Mouse (Mus musculus): ENCODE results near the gene Gjc1. TPM values are rescaled to one million over a fixed set of nuclear protein-coding genes. Genes with fewer than 3 reads are reported as not detected.

Gjc1 gene
- polyA plus RNA-seq, 1 experiment from 2014 or later = 25.8 TPM

DNA sequence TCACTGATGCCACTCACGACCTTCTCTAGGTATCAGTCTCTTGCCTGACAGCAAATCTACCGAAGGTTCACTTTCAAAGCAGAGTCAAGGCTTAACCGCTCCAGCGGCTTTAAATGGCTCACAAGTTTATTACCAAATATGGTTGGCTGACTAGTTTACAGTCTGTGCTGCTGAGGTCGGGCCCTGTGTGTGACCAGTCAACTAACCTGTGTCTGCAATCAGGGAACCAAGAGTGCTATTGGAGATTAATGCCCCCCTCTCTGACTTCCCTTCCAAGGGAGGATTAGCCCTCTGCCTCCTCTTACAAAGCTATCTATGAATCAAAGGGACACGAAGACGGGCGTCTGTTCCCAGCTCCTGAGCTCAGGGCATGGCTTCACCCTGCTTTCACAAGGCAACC, 25.3 kb downstream of the Gjc1 start:
- H3K27me3 ChIP-seq (ENCODE audit: control insufficient read depth, insufficient read depth, low read depth, low read length) = no peaks in the 10 kb centered on the region
- 48% methylated on average over 8 of the region's 8 CpGs for WGBS
- no peaks in the 10 kb centered on the region for H3K9me3 ChIP-seq (replicated peaks; ENCODE audit: control insufficient read depth, low read length, poor library complexity, severe bottlenecking)
- ATAC-seq = no peak
- H3K4me3 ChIP-seq (ENCODE audit: low read depth, low read length) = no peak overlapping the region
- H3K9ac ChIP-seq (ENCODE audit: low read depth, low read length) = no peak overlapping the region
- no peak overlapping the region for H3K4me2 ChIP-seq (ENCODE audit: low read length)
- no peak overlapping the region for H3K27ac ChIP-seq (ENCODE audit: low read length)
- H3K4me1 ChIP-seq (ENCODE audit: control insufficient read depth, insufficient read depth, low read length) = no peaks in the 10 kb centered on the region
- no peaks in the 10 kb centered on the region; the same call in 1 of the 2 replicates for H3K36me3 ChIP-seq (ENCODE audit: control insufficient read depth, insufficient read depth, low read length)

DNA sequence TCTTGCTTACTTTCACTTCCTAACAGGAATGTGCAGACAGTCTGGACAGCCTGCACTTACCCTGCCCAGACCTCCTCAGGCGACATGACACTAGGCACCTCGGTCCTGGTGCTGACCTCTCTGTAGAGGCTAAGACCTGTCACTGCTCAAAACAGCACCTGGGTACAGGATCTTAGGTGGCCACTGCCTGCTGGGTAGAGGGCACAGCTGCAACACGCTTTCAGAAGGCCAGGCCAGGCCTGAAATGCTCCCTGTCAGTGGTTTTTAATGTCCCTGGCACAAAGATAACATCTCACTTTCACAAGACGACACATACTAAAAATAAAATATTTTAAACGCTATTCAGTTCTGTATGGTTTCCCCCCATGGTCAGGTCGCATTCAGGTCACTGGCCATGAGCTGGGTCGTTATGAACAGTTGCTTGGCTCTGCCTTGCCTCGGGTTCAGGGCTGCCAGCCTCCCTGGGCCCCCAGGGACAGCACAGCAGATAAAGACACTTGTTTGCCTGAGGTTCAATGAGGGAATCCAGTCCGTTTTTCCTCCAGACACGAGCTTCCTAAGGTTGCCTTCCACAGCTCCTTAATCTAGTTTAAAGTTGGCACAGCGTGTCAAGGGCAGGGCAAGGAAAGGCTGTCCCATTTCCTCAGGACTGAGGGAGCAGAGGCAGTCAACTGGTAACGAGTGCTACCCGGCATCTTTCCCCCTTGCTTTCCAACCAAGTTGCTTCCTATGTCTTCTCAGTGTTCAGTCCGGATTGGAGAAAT, 27.6 kb downstream of the Gjc1 start:
- H3K4me1 ChIP-seq (ENCODE audit: control insufficient read depth, insufficient read depth, low read length) = no peaks in the 10 kb centered on the region
- H3K9ac ChIP-seq (ENCODE audit: low read depth, low read length) = no peak overlapping the region
- H3K9me3 ChIP-seq (replicated peaks; ENCODE audit: control insufficient read depth, low read length, poor library complexity, severe bottlenecking) = no peaks in the 10 kb centered on the region
- no peak for ATAC-seq
- H3K27me3 ChIP-seq (ENCODE audit: control insufficient read depth, insufficient read depth, low read depth, low read length) = no peaks in the 10 kb centered on the region
- no peak overlapping the region for H3K4me3 ChIP-seq (ENCODE audit: low read depth, low read length)
- H3K36me3 ChIP-seq (ENCODE audit: control insufficient read depth, insufficient read depth, low read length) = no peaks in the 10 kb centered on the region
- no peak overlapping the region for H3K4me2 ChIP-seq (ENCODE audit: low read length)
- WGBS = 64% methylated on average over 14 of the region's 14 CpGs
- no peak overlapping the region for H3K27ac ChIP-seq (ENCODE audit: low read length)

- H3K4me1 ChIP-seq (ENCODE audit: control insufficient read depth, insufficient read depth, low read length) = no peaks in the 10 kb centered on the region
- WGBS = 64% methylated on average over 5 of the region's 5 CpGs
- H3K9ac ChIP-seq (ENCODE audit: low read depth, low read length) = no peak overlapping the region
- no peak overlapping the region for H3K4me2 ChIP-seq (ENCODE audit: low read length)
- no peak overlapping the region for H3K4me3 ChIP-seq (ENCODE audit: low read depth, low read length)
- H3K27ac ChIP-seq (ENCODE audit: low read length) = no peak overlapping the region
- H3K9me3 ChIP-seq (replicated peaks; ENCODE audit: control insufficient read depth, low read length, poor library complexity, severe bottlenecking) = no peaks in the 10 kb centered on the region
- no peak for ATAC-seq
- H3K27me3 ChIP-seq (ENCODE audit: control insufficient read depth, insufficient read depth, low read depth, low read length) = no peaks in the 10 kb centered on the region
- H3K36me3 ChIP-seq (ENCODE audit: control insufficient read depth, insufficient read depth, low read length) = no peaks in the 10 kb centered on the region
Measured at GRCm38 (mm10) chr11:102787688-102788177, 31.8 kb downstream of the Gjc1 start.

GRCm38 (mm10) chr11:102783443-102783842, 36.1 kb downstream of the Gjc1 start:
- WGBS = 73% methylated on average over 7 of the region's 7 CpGs
- Histone ChIP-seq H3K4me1 (ENCODE audit: control insufficient read depth, insufficient read depth, low read length) (peaks cover 2% of the 10 kb centered on the region; the same call in 1 of the 2 replicates), H3K4me2 (ENCODE audit: low read length) (no peak overlapping the region), H3K9ac (ENCODE audit: low read depth, low read length) (no peak overlapping the region), H3K27me3 (ENCODE audit: control insufficient read depth, insufficient read depth, low read depth, low read length) (no peaks in the 10 kb centered on the region), H3K4me3 (ENCODE audit: low read depth, low read length) (no peak overlapping the region), H3K9me3 (replicated peaks; ENCODE audit: control insufficient read depth, low read length, poor library complexity, severe bottlenecking) (no peaks in the 10 kb centered on the region), H3K36me3 (ENCODE audit: control insufficient read depth, insufficient read depth, low read length) (no peaks in the 10 kb centered on the region), H3K27ac (ENCODE audit: low read length) (no peak overlapping the region)
- no peak for ATAC-seq

DNA sequence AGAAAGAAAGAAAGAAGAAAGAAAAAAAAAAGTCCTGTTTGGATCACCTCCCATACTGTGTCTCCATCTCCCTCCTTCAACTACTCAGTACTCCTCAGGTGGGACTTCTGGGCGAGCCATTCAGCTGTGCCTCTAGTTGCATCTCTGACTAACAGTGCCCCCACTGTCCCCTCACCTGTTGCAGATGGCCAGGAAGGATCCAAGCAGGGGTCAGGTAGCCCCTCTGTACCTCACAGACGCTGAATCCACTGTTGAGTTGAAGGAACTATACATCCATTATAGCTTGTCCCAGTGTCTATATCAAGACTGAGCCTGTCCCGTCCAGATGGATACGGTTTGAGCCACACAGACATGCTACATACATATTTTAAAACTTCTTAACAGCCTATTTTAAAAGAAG, 38.0 kb downstream of the Gjc1 start:
- peaks cover 8% of the 10 kb centered on the region for H3K4me1 ChIP-seq (ENCODE audit: control insufficient read depth, insufficient read depth, low read length)
- no peak overlapping the region for H3K4me2 ChIP-seq (ENCODE audit: low read length)
- WGBS = 90% methylated on average over 4 of the region's 4 CpGs
- H3K27me3 ChIP-seq (ENCODE audit: control insufficient read depth, insufficient read depth, low read depth, low read length) = no peaks in the 10 kb centered on the region
- no peak overlapping the region for H3K4me3 ChIP-seq (ENCODE audit: low read depth, low read length)
- H3K9ac ChIP-seq (ENCODE audit: low read depth, low read length) = no peak overlapping the region
- no peak for ATAC-seq
- H3K36me3 ChIP-seq (ENCODE audit: control insufficient read depth, insufficient read depth, low read length) = peaks cover 6% of the 10 kb centered on the region; the same call in 1 of the 2 replicates
- no peak overlapping the region for H3K27ac ChIP-seq (ENCODE audit: low read length)
- H3K9me3 ChIP-seq (replicated peaks; ENCODE audit: control insufficient read depth, low read length, poor library complexity, severe bottlenecking) = no peaks in the 10 kb centered on the region

- 66% methylated on average over 10 of the region's 10 CpGs for WGBS
- peaks cover 8% of the 10 kb centered on the region for H3K4me1 ChIP-seq (ENCODE audit: control insufficient read depth, insufficient read depth, low read length)
- H3K9ac ChIP-seq (ENCODE audit: low read depth, low read length) = no peak overlapping the region
- H3K36me3 ChIP-seq (ENCODE audit: control insufficient read depth, insufficient read depth, low read length) = peaks cover 9% of the 10 kb centered on the region
- H3K27me3 ChIP-seq (ENCODE audit: control insufficient read depth, insufficient read depth, low read depth, low read length) = no peaks in the 10 kb centered on the region
- H3K4me3 ChIP-seq (ENCODE audit: low read depth, low read length) = no peak overlapping the region
- no peak for ATAC-seq
- no peak overlapping the region for H3K4me2 ChIP-seq (ENCODE audit: low read length)
- H3K9me3 ChIP-seq (replicated peaks; ENCODE audit: control insufficient read depth, low read length, poor library complexity, severe bottlenecking) = no peaks in the 10 kb centered on the region
- H3K27ac ChIP-seq (ENCODE audit: low read length) = no peak overlapping the region
Measured at GRCm38 (mm10) chr11:102780986-102781351, 38.5 kb downstream of the Gjc1 start.

- peaks cover 13% of the 10 kb centered on the region for H3K4me1 ChIP-seq (ENCODE audit: control insufficient read depth, insufficient read depth, low read length)
- H3K4me3 ChIP-seq (ENCODE audit: low read depth, low read length) = no peak overlapping the region
- no peaks in the 10 kb centered on the region for H3K27me3 ChIP-seq (ENCODE audit: control insufficient read depth, insufficient read depth, low read depth, low read length)
- H3K27ac ChIP-seq (ENCODE audit: low read length) = no peak overlapping the region
- peaks cover 12% of the 10 kb centered on the region for H3K36me3 ChIP-seq (ENCODE audit: control insufficient read depth, insufficient read depth, low read length)
- WGBS = 53% methylated on average over 11 of the region's 11 CpGs
- no peak for ATAC-seq
- no peak overlapping the region for H3K4me2 ChIP-seq (ENCODE audit: low read length)
- H3K9me3 ChIP-seq (replicated peaks; ENCODE audit: control insufficient read depth, low read length, poor library complexity, severe bottlenecking) = no peaks in the 10 kb centered on the region
- H3K9ac ChIP-seq (ENCODE audit: low read depth, low read length) = no peak overlapping the region
Measured at GRCm38 (mm10) chr11:102780271-102780985, 39.1 kb downstream of the Gjc1 start.

GRCm38 (mm10) chr11:102779824-102780223, 39.7 kb downstream of the Gjc1 start:
- Histone ChIP-seq H3K9ac (ENCODE audit: low read depth, low read length) (no peak overlapping the region), H3K4me1 (ENCODE audit: control insufficient read depth, insufficient read depth, low read length) (peaks cover 18% of the 10 kb centered on the region), H3K4me3 (ENCODE audit: low read depth, low read length) (no peak overlapping the region), H3K36me3 (ENCODE audit: control insufficient read depth, insufficient read depth, low read length) (peaks cover 12% of the 10 kb centered on the region), H3K4me2 (ENCODE audit: low read length) (no peak overlapping the region), H3K27me3 (ENCODE audit: control insufficient read depth, insufficient read depth, low read depth, low read length) (no peaks in the 10 kb centered on the region), H3K27ac (ENCODE audit: low read length) (no peak overlapping the region), H3K9me3 (replicated peaks; ENCODE audit: control insufficient read depth, low read length, poor library complexity, severe bottlenecking) (no peaks in the 10 kb centered on the region)
- no peak for ATAC-seq
- 85% methylated on average over 7 of the region's 7 CpGs for WGBS

DNA sequence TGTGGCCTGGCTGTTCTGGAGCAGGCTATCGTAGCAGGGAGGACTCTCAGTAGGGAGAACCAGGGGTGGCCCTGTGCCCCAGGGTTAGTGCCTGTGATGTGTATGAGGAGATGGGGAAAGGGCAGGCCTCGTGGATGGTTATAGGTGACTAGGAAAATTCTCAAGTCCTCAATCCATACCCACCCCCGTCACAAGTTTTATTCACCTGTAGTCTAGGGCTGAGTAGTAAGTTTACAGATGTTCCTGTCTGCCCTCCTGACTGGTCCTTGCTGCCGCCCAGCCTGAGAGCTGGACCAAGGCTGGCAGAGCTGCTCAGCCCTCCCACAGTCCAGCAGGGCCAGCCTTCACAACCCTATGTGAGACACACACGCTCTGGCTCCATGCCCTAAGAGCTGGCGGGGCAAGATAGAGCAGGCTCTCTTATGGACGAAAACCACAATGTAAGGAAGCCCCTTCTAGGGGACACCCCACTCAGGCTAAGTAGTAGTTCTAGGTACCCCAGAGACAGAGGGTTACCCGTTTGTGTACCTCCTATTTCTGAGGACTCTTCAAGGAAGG, 40.3 kb downstream of the Gjc1 start:
- no peaks in the 10 kb centered on the region for H3K9me3 ChIP-seq (replicated peaks; ENCODE audit: control insufficient read depth, low read length, poor library complexity, severe bottlenecking)
- no peak for ATAC-seq
- H3K9ac ChIP-seq (ENCODE audit: low read depth, low read length) = 0 out of 2 replicates have a peak overlapping the region, but pooled peaks have one; percentile 37
- WGBS = 80% methylated on average over 8 of the region's 8 CpGs
- H3K27me3 ChIP-seq (ENCODE audit: control insufficient read depth, insufficient read depth, low read depth, low read length) = no peaks in the 10 kb centered on the region
- no peak overlapping the region for H3K27ac ChIP-seq (ENCODE audit: low read length)
- peaks cover 18% of the 10 kb centered on the region for H3K4me1 ChIP-seq (ENCODE audit: control insufficient read depth, insufficient read depth, low read length)
- H3K36me3 ChIP-seq (ENCODE audit: control insufficient read depth, insufficient read depth, low read length) = peaks cover 12% of the 10 kb centered on the region
- H3K4me2 ChIP-seq (ENCODE audit: low read length) = no peak overlapping the region
- no peak overlapping the region for H3K4me3 ChIP-seq (ENCODE audit: low read depth, low read length)
